Mouse (Mus musculus) ES-Bruce4 (cell line): ENCODE results near the gene BC025920.

Experiments used
- CTCF ChIP-seq: IDR thresholded peaks from one replicate; pipeline ENCODE4 v1.8.1; 2011; ENCODE audit warnings: low read depth, low read length
- POLR2A ChIP-seq: IDR thresholded peaks from one replicate; pipeline ENCODE4 v1.8.1; 2011; ENCODE audit warnings: low read length; ENCODE audit not compliant: insufficient read depth

DNA sequence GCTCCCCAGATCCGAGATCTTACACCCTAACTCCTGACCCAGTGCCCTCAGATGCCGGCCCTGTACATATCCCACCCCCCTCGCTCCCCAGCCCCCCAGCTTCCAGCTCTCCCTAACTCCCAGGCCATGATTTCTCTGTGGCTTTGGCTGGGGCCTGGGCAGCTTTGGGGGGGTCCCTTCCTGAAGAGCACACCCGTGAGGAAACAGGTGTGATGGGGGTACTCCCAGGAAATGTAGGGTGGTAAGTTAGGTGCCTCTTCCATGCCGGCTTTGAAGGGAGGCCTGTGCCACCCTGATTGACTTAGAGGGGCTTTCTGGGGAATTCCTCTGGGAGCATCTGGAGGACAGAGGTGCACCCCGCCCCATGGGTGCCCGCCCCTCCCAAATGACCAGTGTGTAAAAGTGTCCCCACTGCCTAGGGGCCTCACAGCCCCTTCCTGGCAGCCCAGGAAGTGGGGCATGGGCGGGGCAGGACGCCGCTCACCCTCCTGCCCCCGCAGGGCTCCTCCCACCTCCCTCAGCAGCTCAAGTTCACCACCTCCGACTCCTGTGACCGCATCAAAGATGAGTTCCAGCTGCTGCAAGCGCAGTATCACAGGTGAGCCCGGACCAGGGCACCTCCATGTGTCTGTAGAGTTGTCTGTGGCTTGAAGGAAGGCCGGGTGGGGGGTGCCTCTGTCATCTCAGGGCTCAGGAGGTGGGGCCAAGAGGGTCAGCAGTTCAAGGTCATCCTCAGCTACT is 45.2 kb upstream of the BC025920 start:
- TF ChIP-seq POLR2A (no peak), CTCF (no peak)
